Mouse (Mus musculus) midbrain, embryonic 16.5 days (tissue): Measurements from ENCODE around the gene Rps6ka1. TPM values are rescaled to one million over a fixed set of nuclear protein-coding genes. Genes with fewer than 3 reads are reported as not detected.
"Not testable (repeated sequence)": the region's sequence is repeated elsewhere in the genome, so short reads cannot be mapped to it uniquely, and the experiment has no call there.

ENCODE experiments used
- ATAC-seq: fragments of 200-750 bp; cut with Nextera tagmentation; 2 replicates; pipeline ENCODE4 v1.8.0; 2017; ENCODE audit warnings: moderate TSS enrichment
- H3K27ac ChIP-seq: fragments of 300-500 bp; sonication (generic); 2 replicates; pipeline ENCODE4 v1.5.1; 2014; ENCODE audit warnings: mild to moderate bottlenecking, low read length, mixed read lengths
- H3K27me3 ChIP-seq: fragments of 300-500 bp; sonication (generic); 2 replicates; pipeline ENCODE4 v1.6.1; 2014; ENCODE audit warnings: low read depth, low read length, mixed read lengths; ENCODE audit not compliant: control insufficient read depth, insufficient read depth
- H3K36me3 ChIP-seq: fragments of 300-500 bp; sonication (generic); 2 replicates; pipeline ENCODE4 v1.6.1; 2014; ENCODE audit warnings: mild to moderate bottlenecking, low read length, moderate library complexity, mixed read lengths; ENCODE audit not compliant: control insufficient read depth, insufficient read depth
- H3K4me1 ChIP-seq: fragments of 300-500 bp; sonication (generic); 2 replicates; pipeline ENCODE4 v1.6.1; 2014; ENCODE audit warnings: mild to moderate bottlenecking, low read length, mixed read lengths; ENCODE audit not compliant: control insufficient read depth, insufficient read depth
- H3K4me2 ChIP-seq: fragments of 300-500 bp; sonication (generic); 2 replicates; pipeline ENCODE4 v1.6.1; 2014; ENCODE audit warnings: mild to moderate bottlenecking, low read length, mixed read lengths
- H3K4me3 ChIP-seq: fragments of 300-500 bp; sonication (generic); 2 replicates; pipeline ENCODE4 v1.5.1; 2014; ENCODE audit warnings: low read depth, mild to moderate bottlenecking, low read length, moderate library complexity, mixed read lengths
- H3K9ac ChIP-seq: fragments of 300-500 bp; sonication (generic); 2 replicates; pipeline ENCODE4 v1.6.1; 2014; ENCODE audit warnings: low read depth, low read length, mixed read lengths
- H3K9me3 ChIP-seq: fragments of 300-500 bp; sonication (generic); replicated peaks from 2 replicates; pipeline ENCODE4 v1.6.1; 2014; ENCODE audit warnings: mild to moderate bottlenecking, low read length, mixed read lengths; ENCODE audit not compliant: control insufficient read depth, poor library complexity, severe bottlenecking
- WGBS: fragments of 180-500 bp; shearing (Covaris S2); extraction: QIAGEN DNeasy Blood & Tissue Kit; methylation state at CpG from one replicate; pipeline ENCODE4 v1.1.7; 2014; 5-methylcytosine and 5-hydroxymethylcytosine counted together
- polyA plus RNA-seq: library from polyadenylated mRNA; unstranded; fragments of >200 nt; fragmentation: Nextera tagmentation; extraction: Ambion mirVana; gene quantifications from 2 replicates; pipeline ENCODE4 v1.2.1, GENCODE M21; 2015

Gene Rps6ka1
- polyA plus RNA-seq, 1 experiment from 2014 or later, result 21.9 TPM

GRCm38 (mm10) chr4:133854621-133855020, 33.0 kb downstream of the Rps6ka1 start:
- Histone ChIP-seq H3K4me2 (no peak overlapping the region), H3K4me3 (no peak overlapping the region), H3K27ac (no peak overlapping the region), H3K9me3 (no peaks in the 10 kb centered on the region), H3K27me3 (no peaks in the 10 kb centered on the region), H3K9ac (no peak overlapping the region), H3K4me1 (0 out of 2 replicates have a peak, but pooled peaks cover 2% of the 10 kb centered on the region), H3K36me3 (no peaks in the 10 kb centered on the region)
- 92% methylated on average over 4 of the region's 4 CpGs for WGBS
- ATAC-seq, result no peak

GRCm38 (mm10) chr4:133853630-133854029, 34.0 kb downstream of the Rps6ka1 start:
- H3K4me3 ChIP-seq, result no peak overlapping the region
- H3K36me3 ChIP-seq, result no peaks in the 10 kb centered on the region; the same call in 1 of the 2 replicates
- no peaks in the 10 kb centered on the region for H3K9me3 ChIP-seq
- no peak overlapping the region for H3K9ac ChIP-seq
- H3K27me3 ChIP-seq, result no peaks in the 10 kb centered on the region
- H3K27ac ChIP-seq, result no peak overlapping the region
- H3K4me2 ChIP-seq, result no peak overlapping the region
- no peak for ATAC-seq
- H3K4me1 ChIP-seq, result 0 out of 2 replicates have a peak, but pooled peaks cover 2% of the 10 kb centered on the region
- 35% methylated on average over 10 of the region's 10 CpGs for whole genome bisulfite sequencing

- H3K4me1 ChIP-seq, result no peaks in the 10 kb centered on the region
- H3K4me3 ChIP-seq, result no peak overlapping the region
- no peak overlapping the region for H3K4me2 ChIP-seq
- H3K27ac ChIP-seq, result no peak overlapping the region
- 95% methylated on average over 1 of the region's 1 CpGs for WGBS
- H3K9me3 ChIP-seq, result no peaks in the 10 kb centered on the region
- peaks cover 10% of the 10 kb centered on the region; the same call in 1 of the 2 replicates for H3K36me3 ChIP-seq
- no peak overlapping the region for H3K9ac ChIP-seq
- no peaks in the 10 kb centered on the region for H3K27me3 ChIP-seq
- no peak for ATAC-seq
Observed at GRCm38 (mm10) chr4:133846625-133847024, 41.0 kb downstream of the Rps6ka1 start.

- Histone ChIP-seq H3K4me1 (no peaks in the 10 kb centered on the region), H3K4me3 (no peak overlapping the region), H3K4me2 (no peak overlapping the region), H3K27me3 (no peaks in the 10 kb centered on the region), H3K27ac (no peak overlapping the region), H3K36me3 (peaks cover 10% of the 10 kb centered on the region; the same call in 1 of the 2 replicates), H3K9ac (no peak overlapping the region), H3K9me3 (no peaks in the 10 kb centered on the region)
- no peak for ATAC-seq
- WGBS, result 90% methylated on average over 9 of the region's 9 CpGs
Observed at GRCm38 (mm10) chr4:133845060-133845459, 42.5 kb downstream of the Rps6ka1 start.

- Histone ChIP-seq H3K9me3 (no peaks in the 10 kb centered on the region), H3K4me2 (no peak overlapping the region), H3K4me1 (no peaks in the 10 kb centered on the region), H3K27ac (no peak overlapping the region), H3K27me3 (no peaks in the 10 kb centered on the region), H3K4me3 (no peak overlapping the region), H3K36me3 (peaks cover 10% of the 10 kb centered on the region; the same call in 1 of the 2 replicates), H3K9ac (no peak overlapping the region)
- 85% methylated on average over 14 of the region's 14 CpGs for WGBS
- ATAC-seq, result no peak
Observed at GRCm38 (mm10) chr4:133844209-133844841, 43.3 kb downstream of the Rps6ka1 start.

GRCm38 (mm10) chr4:133842992-133843737, 44.4 kb downstream of the Rps6ka1 start:
- Histone ChIP-seq H3K4me2 (no peak overlapping the region), H3K4me1 (no peaks in the 10 kb centered on the region), H3K4me3 (no peak overlapping the region), H3K9me3 (no peaks in the 10 kb centered on the region), H3K27ac (no peak overlapping the region), H3K36me3 (peaks cover 10% of the 10 kb centered on the region; the same call in 1 of the 2 replicates), H3K9ac (no peak overlapping the region), H3K27me3 (no peaks in the 10 kb centered on the region)
- no peak for ATAC-seq
- 94% methylated on average over 8 of the region's 10 CpGs for WGBS

GRCm38 (mm10) chr4:133841756-133842483, 45.7 kb downstream of the Rps6ka1 start:
- not testable (repeated sequence) for H3K27me3 ChIP-seq
- WGBS, result 91% methylated on average over 7 of the region's 7 CpGs

GRCm38 (mm10) chr4:133841035-133841434, 46.6 kb downstream of the Rps6ka1 start:
- 50% methylated on average over 9 of the region's 9 CpGs for WGBS
- H3K4me1 ChIP-seq, result no peaks in the 10 kb centered on the region
- H3K36me3 ChIP-seq, result no peaks in the 10 kb centered on the region
- no peak overlapping the region for H3K4me3 ChIP-seq
- H3K27me3 ChIP-seq, result no peaks in the 10 kb centered on the region
- H3K9ac ChIP-seq, result no peak overlapping the region
- no peak for ATAC-seq
- H3K9me3 ChIP-seq, result no peaks in the 10 kb centered on the region
- H3K27ac ChIP-seq, result no peak overlapping the region
- no peak overlapping the region for H3K4me2 ChIP-seq

More at GRCm38 (mm10) chr4:133841756-133842483, 45.7 kb downstream of the Rps6ka1 start:
- ATAC-seq, H3K4me2 ChIP-seq, H3K9me3 ChIP-seq, H3K36me3 ChIP-seq, H3K4me3 ChIP-seq, H3K4me1 ChIP-seq, H3K9ac ChIP-seq, H3K27ac ChIP-seq: not testable (repeated sequence)
